Comparison of ENCODE assay signal across 9 mouse cellular contexts in the genomic region with DNA sequence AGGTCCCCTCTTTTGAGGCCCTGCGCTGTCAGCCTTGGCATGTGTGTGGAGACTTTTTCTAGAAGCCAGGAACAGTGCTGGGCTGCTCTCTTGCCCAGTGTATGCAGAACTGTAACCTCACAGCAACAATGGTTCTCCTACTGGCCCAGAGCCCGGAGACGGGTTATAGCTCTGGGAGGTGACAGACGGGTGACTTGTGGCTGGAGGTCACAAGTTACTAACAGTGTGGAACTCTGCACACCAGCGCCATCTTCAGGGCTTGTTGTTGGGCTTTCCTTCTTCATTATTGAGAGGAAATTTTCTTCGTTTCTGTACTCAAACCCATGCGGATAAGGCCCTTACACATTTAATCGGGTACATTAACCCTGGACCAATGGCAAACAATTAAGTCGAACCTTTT. TPM values are rescaled to one million over a fixed set of nuclear protein-coding genes. Genes with fewer than 3 reads are reported as not detected.
A peak's percentile ranks its signal among the peaks of the same experiment; 100 is the strongest.
DNase-seq lines count a peak whose midpoint lies in the region; ATAC-seq lines count a peak whose summit lies in the region.
"Had no signal": no experiment of that assay in that cellular context is flagged by ENCODE, and none has a peak within 500 bp of the region (broad histone marks: within the 10 kb centered on the region; RNA-seq: fewer than 3 reads in every experiment).

No protein-coding gene starts in this region.

- H3K4me2 ChIP-seq in heart, embryonic 16.5 days (ENCODE audit: low read depth, low read length) = no peak overlapping the region
- no peak overlapping the region for H3K4me2 ChIP-seq in intestine, embryonic 16.5 days (ENCODE audit: low read depth, low read length)
- H3K4me2 ChIP-seq: midbrain, embryonic 12.5 days had no signal

- peaks cover 76% of the 10 kb centered on the region for H3K4me1 ChIP-seq in heart, embryonic 16.5 days (ENCODE audit: control insufficient read depth, insufficient read depth, low read length)
- peaks cover 20% of the 10 kb centered on the region for H3K4me1 ChIP-seq in intestine, embryonic 16.5 days (ENCODE audit: control insufficient read depth, insufficient read depth, low read length)

- no peaks in the 10 kb centered on the region for H3K36me3 ChIP-seq in heart, embryonic 16.5 days (ENCODE audit: control insufficient read depth, insufficient read depth)
- H3K36me3 ChIP-seq in intestine, embryonic 16.5 days (ENCODE audit: control insufficient read depth, insufficient read depth, low read length) = peaks cover 13% of the 10 kb centered on the region

- no peaks in the 10 kb centered on the region for H3K9me3 ChIP-seq in heart, embryonic 16.5 days (replicated peaks; ENCODE audit: control insufficient read depth, low read length)
- no peaks in the 10 kb centered on the region for H3K9me3 ChIP-seq in intestine, embryonic 16.5 days (ENCODE audit: control insufficient read depth, low read length)
- H3K9me3 ChIP-seq: midbrain, embryonic 12.5 days had no signal

- ATAC-seq in heart, embryonic 16.5 days (replicated peaks; ENCODE audit: extremely low read depth, insufficient read depth, low FRiP score) = peak; percentile 38; the same call in 1 of the 2 replicates
- no peak for ATAC-seq in intestine, embryonic 16.5 days

- peak overlapping the region; percentile 79 for H3K27ac ChIP-seq in heart, embryonic 16.5 days (ENCODE audit: low read length)
- H3K27ac ChIP-seq in intestine, embryonic 16.5 days (ENCODE audit: low read length) = no peak overlapping the region
- H3K27ac ChIP-seq: midbrain, embryonic 12.5 days had no signal

- peak overlapping the region; percentile 28; the same call in 1 of the 2 replicates for H3K9ac ChIP-seq in heart, embryonic 16.5 days (ENCODE audit: low read length)
- no peak overlapping the region for H3K9ac ChIP-seq in intestine, embryonic 16.5 days (ENCODE audit: low read depth, low read length)
- H3K9ac ChIP-seq: midbrain, embryonic 12.5 days had no signal

- WGBS in heart, embryonic 16.5 days = 50% methylated on average over 9 of the region's 9 CpGs
- WGBS in intestine, embryonic 16.5 days = 64% methylated on average over 9 of the region's 9 CpGs

- no peak overlapping the region for H3K4me3 ChIP-seq in heart, embryonic 16.5 days (ENCODE audit: low read length)
- H3K4me3 ChIP-seq in intestine, embryonic 16.5 days (ENCODE audit: low read length) = no peak overlapping the region
- H3K4me3 ChIP-seq: midbrain, embryonic 12.5 days had no signal

- peak; percentile 36 to 64 for DNase-seq in gastrocnemius, postnatal 4 days (ENCODE audit: low spot score in 2 of 2)
- DNase-seq in gastrocnemius, adult 18-20 months (ENCODE audit: low spot score) = no peak
- DNase-seq in right cerebral cortex, postnatal 4 days = peak; percentile 52
- no peak for DNase-seq in right cerebral cortex, adult 18-20 months
- peak; percentile 75 to 86 for DNase-seq in lung, postnatal 4 days
- DNase-seq in spleen, adult 12 weeks (ENCODE audit: low spot score) = no peak

- no peaks in the 10 kb centered on the region for H3K27me3 ChIP-seq in heart, embryonic 16.5 days (ENCODE audit: control insufficient read depth, insufficient read depth, low read length)
- H3K27me3 ChIP-seq in intestine, embryonic 16.5 days (replicated peaks; ENCODE audit: control insufficient read depth, insufficient read depth, low read length) = no peaks in the 10 kb centered on the region
- H3K27me3 ChIP-seq: midbrain, embryonic 12.5 days had no signal

RNA-seq across cellular contexts. Expression of a gene that starts 11.5 kb away (rescaled TPM):
- total RNA-seq in gastrocnemius, postnatal 4 days (2021) = 1 to 10 TPM in 1 of 2 experiments, under 1 TPM in 1; 0.69 to 1.1 TPM
- total RNA-seq in gastrocnemius, adult 18-20 months (2021) = not detected
- 13.3 and 14.1 TPM in 2 replicates for polyA plus RNA-seq in heart, embryonic 16.5 days (2015; fragmentation: Nextera tagmentation; extraction: Ambion mirVana)
- 5.3 and 5.9 TPM in 2 replicates for polyA plus RNA-seq in intestine, embryonic 16.5 days (2015; fragmentation: Nextera tagmentation; extraction: Ambion mirVana)

RNA-seq across cellular contexts. Expression of a gene that starts 14.5 kb away (rescaled TPM):
- total RNA-seq in gastrocnemius, postnatal 4 days (2021) = 10 to 100 TPM; 22.1 to 22.8 TPM
- total RNA-seq in gastrocnemius, adult 18-20 months (2021) = 1 to 10 TPM; 5.5 to 6.1 TPM
- 101 and 104 TPM in 2 replicates for polyA plus RNA-seq in heart, embryonic 16.5 days (2015; fragmentation: Nextera tagmentation; extraction: Ambion mirVana)
- polyA plus RNA-seq in intestine, embryonic 16.5 days (2015; fragmentation: Nextera tagmentation; extraction: Ambion mirVana) = 133 and 153 TPM in 2 replicates

RNA-seq across cellular contexts. Expression of a gene that starts 19.1 kb away (rescaled TPM):
- 100 to 1,000 TPM in 1 of 2 experiments, 10 to 100 TPM in 1; 98.5 to 101 TPM for total RNA-seq in gastrocnemius, postnatal 4 days (2021)
- total RNA-seq in gastrocnemius, adult 18-20 months (2021) = 100 to 1,000 TPM; 119 to 125 TPM
- 95.4 and 96.8 TPM in 2 replicates for polyA plus RNA-seq in heart, embryonic 16.5 days (2015; fragmentation: Nextera tagmentation; extraction: Ambion mirVana)
- polyA plus RNA-seq in intestine, embryonic 16.5 days (2015; fragmentation: Nextera tagmentation; extraction: Ambion mirVana) = 82.9 and 85.6 TPM in 2 replicates

Comparison
In these comparisons a context has a peak if more than half of its experiments do, and no peak if none do; other contexts are left out.
1. DNase-seq: peak in gastrocnemius, postnatal 4 days (2 of 2), right cerebral cortex, postnatal 4 days (single experiment) and lung, postnatal 4 days (2 of 2); none in gastrocnemius, adult 18-20 months (single experiment), right cerebral cortex, adult 18-20 months (single experiment) and spleen, adult 12 weeks (single experiment).